Mouse (Mus musculus): Measurements from ENCODE around the gene Eva1c. TPM values are rescaled to one million over a fixed set of nuclear protein-coding genes. Genes with fewer than 3 reads are reported as not detected.

Gene Eva1c
- polyA plus RNA-seq, 1 experiment from 2014 or later = 2.3 TPM

GRCm38 (mm10) chr16:90924606-90925370 is 98.3 kb downstream of the Eva1c start:
- no peak overlapping the region for H3K9ac ChIP-seq
- 89% methylated on average over 13 of the region's 13 CpGs for WGBS
- H3K4me2 ChIP-seq = no peak overlapping the region
- H3K27ac ChIP-seq = no peak overlapping the region
- no peaks in the 10 kb centered on the region for H3K4me1 ChIP-seq
- H3K9me3 ChIP-seq = no peaks in the 10 kb centered on the region
- no peak for ATAC-seq (ENCODE audit: insufficient number of reproducible peaks, insufficient read depth, low FRiP score, low TSS enrichment, low read depth)
- H3K27me3 ChIP-seq = no peaks in the 10 kb centered on the region
- no peak overlapping the region for H3K4me3 ChIP-seq
- H3K36me3 ChIP-seq = peaks cover 28% of the 10 kb centered on the region

- Histone ChIP-seq H3K27ac (no peak overlapping the region), H3K9ac (no peak overlapping the region)
- no peak for ATAC-seq (ENCODE audit: insufficient number of reproducible peaks, insufficient read depth, low FRiP score, low TSS enrichment, low read depth)
Observed at GRCm38 (mm10) chr16:90925461-90925860, 98.9 kb downstream of the Eva1c start.

DNA sequence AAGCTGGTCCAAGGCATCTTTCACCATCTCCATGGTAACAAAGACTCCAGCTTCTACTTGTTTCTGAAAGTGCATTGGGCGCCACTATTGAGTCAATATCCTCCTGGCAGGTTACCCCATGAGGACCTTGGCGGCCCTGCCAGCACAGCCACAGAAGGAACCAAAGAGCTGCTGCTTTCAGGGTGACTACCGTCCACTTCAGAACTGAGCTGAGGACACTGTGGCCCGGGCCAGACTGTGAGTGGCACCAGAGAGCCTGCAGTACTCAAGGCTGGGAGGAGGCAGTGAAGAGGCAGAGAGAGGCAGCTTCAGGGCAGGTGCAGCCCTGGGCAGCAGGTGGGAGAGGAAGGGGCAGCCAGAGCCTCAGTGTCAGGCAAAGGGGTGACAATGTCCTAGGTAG is 100.9 kb downstream of the Eva1c start:
- WGBS = 78% methylated on average over 4 of the region's 4 CpGs
- Histone ChIP-seq H3K4me1 (no peaks in the 10 kb centered on the region), H3K27me3 (no peaks in the 10 kb centered on the region), H3K27ac (no peak overlapping the region), H3K4me3 (no peak overlapping the region), H3K4me2 (no peak overlapping the region), H3K9ac (no peak overlapping the region), H3K9me3 (no peaks in the 10 kb centered on the region), H3K36me3 (peaks cover 34% of the 10 kb centered on the region)
- ATAC-seq (ENCODE audit: insufficient number of reproducible peaks, insufficient read depth, low FRiP score, low TSS enrichment, low read depth) = no peak

More at GRCm38 (mm10) chr16:90925461-90925860, 98.9 kb downstream of the Eva1c start:
- no peak overlapping the region for H3K4me2 ChIP-seq
- no peaks in the 10 kb centered on the region for H3K27me3 ChIP-seq
- peaks cover 32% of the 10 kb centered on the region for H3K36me3 ChIP-seq
- no peaks in the 10 kb centered on the region for H3K4me1 ChIP-seq
- no peak overlapping the region for H3K4me3 ChIP-seq
- 26% methylated on average over 5 of the region's 5 CpGs for WGBS
- H3K9me3 ChIP-seq = no peaks in the 10 kb centered on the region

GRCm38 (mm10) chr16:90933534-90934176 is 107.1 kb downstream of the Eva1c start:
- H3K36me3 ChIP-seq = peaks cover 14% of the 10 kb centered on the region
- H3K4me1 ChIP-seq = peaks cover 10% of the 10 kb centered on the region; the same call in 1 of the 2 replicates
- peak overlapping the region; percentile 78 for H3K9ac ChIP-seq
- H3K27me3 ChIP-seq = no peaks in the 10 kb centered on the region
- peak overlapping the region; percentile 86 for H3K4me2 ChIP-seq
- peak overlapping the region; percentile 75 for H3K4me3 ChIP-seq
- no peak for ATAC-seq (ENCODE audit: insufficient number of reproducible peaks, insufficient read depth, low FRiP score, low TSS enrichment, low read depth)
- peak overlapping the region; percentile 82; the same call in 1 of the 2 replicates for H3K27ac ChIP-seq
- WGBS = 29% methylated on average over 13 of the region's 13 CpGs
- H3K9me3 ChIP-seq = no peaks in the 10 kb centered on the region

DNA sequence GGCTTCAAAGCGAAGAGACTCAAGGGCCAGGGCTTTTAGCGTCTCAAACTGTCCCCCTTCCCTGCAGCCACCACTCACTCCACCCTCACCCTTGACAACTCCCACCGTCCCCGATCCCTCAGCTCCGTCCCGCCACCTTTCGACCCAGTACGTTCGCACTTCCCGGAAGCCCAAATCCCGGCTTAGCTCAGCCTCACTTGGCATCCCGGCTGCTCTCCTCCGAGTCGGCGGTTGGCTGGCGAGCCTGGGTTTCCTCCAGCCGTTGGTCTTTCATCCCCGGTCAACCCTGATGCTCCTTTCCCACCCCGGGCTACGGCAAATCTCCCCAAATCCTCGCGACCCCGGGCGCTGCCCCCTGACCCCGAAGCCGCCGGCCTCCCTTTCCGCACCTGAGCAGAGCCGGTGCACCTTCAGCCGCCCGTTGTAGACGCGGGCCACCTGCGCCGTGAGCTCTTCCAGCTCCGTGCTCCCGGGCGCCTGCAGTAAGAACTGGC is 107.7 kb downstream of the Eva1c start:
- WGBS = under 1% methylated on average over 38 of the region's 38 CpGs
- no peaks in the 10 kb centered on the region for H3K9me3 ChIP-seq
- no peaks in the 10 kb centered on the region for H3K27me3 ChIP-seq
- peak overlapping the region; percentile 86 for H3K4me2 ChIP-seq
- peaks cover 10% of the 10 kb centered on the region; the same call in 1 of the 2 replicates for H3K4me1 ChIP-seq
- peak overlapping the region; percentile 75 for H3K4me3 ChIP-seq
- peak overlapping the region; percentile 82 for H3K27ac ChIP-seq
- peak overlapping the region; percentile 78 for H3K9ac ChIP-seq
- peaks cover 14% of the 10 kb centered on the region for H3K36me3 ChIP-seq
- peak; percentile 64 for ATAC-seq (ENCODE audit: insufficient number of reproducible peaks, insufficient read depth, low FRiP score, low TSS enrichment, low read depth)

- under 1% methylated on average over 56 of the region's 56 CpGs for WGBS
- H3K9ac ChIP-seq = peak within 1 kb of the TSS; percentile 78
- H3K4me2 ChIP-seq = peak within 1 kb of the TSS; percentile 86
- peaks cover 10% of the 10 kb centered on the region; the same call in 1 of the 2 replicates for H3K4me1 ChIP-seq
- no peaks in the 10 kb centered on the region for H3K27me3 ChIP-seq
- peak; percentile 92 for ATAC-seq (ENCODE audit: insufficient number of reproducible peaks, insufficient read depth, low FRiP score, low TSS enrichment, low read depth)
- no peaks in the 10 kb centered on the region for H3K9me3 ChIP-seq
- peaks cover 14% of the 10 kb centered on the region for H3K36me3 ChIP-seq
- peak within 1 kb of the TSS; percentile 75 for H3K4me3 ChIP-seq
- H3K27ac ChIP-seq = peak within 1 kb of the TSS; percentile 82
Observed at GRCm38 (mm10) chr16:90934687-90935328, 108.3 kb downstream of the Eva1c start, which contains the start of gene Cfap298. Cfap298 (minus strand) TSS chr16:90935114.

DNA sequence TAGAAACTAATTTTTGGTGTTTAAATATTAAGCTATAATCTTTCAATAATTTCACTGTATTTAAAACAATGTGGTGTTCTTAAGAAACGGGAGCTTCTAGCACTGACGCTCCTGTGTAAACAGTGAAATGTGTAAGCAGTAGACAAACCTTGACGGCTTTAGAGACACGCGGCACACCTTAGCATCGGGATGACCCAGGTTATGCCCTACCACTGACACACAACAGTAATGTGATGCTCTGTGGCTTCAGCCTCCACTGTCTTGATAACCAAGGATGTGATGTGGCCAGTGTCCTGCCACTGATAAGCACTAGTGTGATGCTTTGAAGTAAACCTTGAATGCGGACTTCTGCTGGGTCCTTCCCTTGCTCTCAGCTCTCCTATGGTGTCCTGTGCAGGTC is 114.7 kb downstream of the Eva1c start:
- 92% methylated on average over 7 of the region's 7 CpGs for WGBS
- Histone ChIP-seq H3K4me1 (no peaks in the 10 kb centered on the region), H3K9ac (no peak overlapping the region), H3K27ac (no peak overlapping the region), H3K36me3 (peaks cover 27% of the 10 kb centered on the region), H3K4me2 (no peak overlapping the region), H3K9me3 (no peaks in the 10 kb centered on the region), H3K4me3 (no peak overlapping the region), H3K27me3 (no peaks in the 10 kb centered on the region)
- ATAC-seq (ENCODE audit: insufficient number of reproducible peaks, insufficient read depth, low FRiP score, low TSS enrichment, low read depth) = no peak

GRCm38 (mm10) chr16:90946977-90947376 is 120.5 kb downstream of the Eva1c start:
- Histone ChIP-seq H3K27ac (no peak overlapping the region), H3K27me3 (no peaks in the 10 kb centered on the region), H3K4me3 (no peak overlapping the region), H3K36me3 (peaks cover 35% of the 10 kb centered on the region), H3K4me1 (no peaks in the 10 kb centered on the region), H3K4me2 (no peak overlapping the region), H3K9me3 (no peaks in the 10 kb centered on the region), H3K9ac (no peak overlapping the region)
- 85% methylated on average over 8 of the region's 8 CpGs for WGBS
- no peak for ATAC-seq (ENCODE audit: insufficient number of reproducible peaks, insufficient read depth, low FRiP score, low TSS enrichment, low read depth)

GRCm38 (mm10) chr16:90950354-90950963 is 123.9 kb downstream of the Eva1c start:
- Histone ChIP-seq H3K4me2 (no peak overlapping the region), H3K4me3 (no peak overlapping the region), H3K9me3 (no peaks in the 10 kb centered on the region), H3K36me3 (peaks cover 19% of the 10 kb centered on the region), H3K9ac (no peak overlapping the region), H3K27ac (no peak overlapping the region), H3K27me3 (no peaks in the 10 kb centered on the region), H3K4me1 (no peaks in the 10 kb centered on the region)
- 61% methylated on average over 17 of the region's 17 CpGs for WGBS
- no peak for ATAC-seq (ENCODE audit: insufficient number of reproducible peaks, insufficient read depth, low FRiP score, low TSS enrichment, low read depth)

DNA sequence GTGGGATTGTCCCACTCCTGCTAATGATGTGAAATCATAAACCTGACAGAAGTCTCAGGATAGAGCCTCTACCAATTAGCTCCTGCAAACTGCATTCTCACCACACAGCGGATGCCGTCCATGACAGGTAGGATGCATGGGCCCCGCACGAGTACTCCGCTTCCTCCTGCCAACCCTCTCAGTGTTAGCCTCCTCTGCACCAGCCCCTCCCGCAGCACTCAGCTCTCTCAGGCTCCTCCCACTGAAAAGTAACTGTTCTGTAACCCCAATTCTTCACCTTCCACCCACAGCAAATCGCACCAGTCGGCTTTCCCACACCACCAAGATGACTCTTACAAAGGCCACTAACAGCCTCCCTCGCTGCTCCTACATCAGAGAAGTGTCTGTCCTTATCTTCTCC is 126.6 kb downstream of the Eva1c start:
- H3K9me3 ChIP-seq = no peaks in the 10 kb centered on the region
- H3K4me2 ChIP-seq = no peak overlapping the region
- WGBS = 87% methylated on average over 9 of the region's 9 CpGs
- H3K9ac ChIP-seq = no peak overlapping the region
- H3K36me3 ChIP-seq = peaks cover 26% of the 10 kb centered on the region
- H3K4me1 ChIP-seq = no peaks in the 10 kb centered on the region
- no peak for ATAC-seq (ENCODE audit: insufficient number of reproducible peaks, insufficient read depth, low FRiP score, low TSS enrichment, low read depth)
- H3K4me3 ChIP-seq = no peak overlapping the region
- no peaks in the 10 kb centered on the region for H3K27me3 ChIP-seq
- H3K27ac ChIP-seq = no peak overlapping the region

- Histone ChIP-seq H3K4me1 (no peaks in the 10 kb centered on the region), H3K9me3 (no peaks in the 10 kb centered on the region), H3K9ac (no peak overlapping the region), H3K27me3 (no peaks in the 10 kb centered on the region), H3K36me3 (peaks cover 26% of the 10 kb centered on the region), H3K4me2 (no peak overlapping the region), H3K27ac (no peak overlapping the region), H3K4me3 (no peak overlapping the region)
- no peak for ATAC-seq (ENCODE audit: insufficient number of reproducible peaks, insufficient read depth, low FRiP score, low TSS enrichment, low read depth)
- WGBS = 92% methylated on average over 6 of the region's 6 CpGs
Observed at GRCm38 (mm10) chr16:90953770-90954169, 127.3 kb downstream of the Eva1c start.
